Mouse (Mus musculus) macrophage (primary cell): ENCODE measurements around the gene St5. TPM values are rescaled to one million over a fixed set of nuclear protein-coding genes. Genes with fewer than 3 reads are reported as not detected.
A peak's percentile ranks its signal among the peaks of the same experiment; 100 is the strongest.

ENCODE experiments used
- H3K27ac ChIP-seq: fragments of 350-480 bp; formaldehyde crosslinking; 2 replicates; pipeline ENCODE4 v1.9.0; 2021
- H3K36me3 ChIP-seq: fragments of 350-480 bp; formaldehyde crosslinking; 2 replicates; pipeline ENCODE4 v1.9.0; 2021; ENCODE audit errors: inconsistent target
- H3K4me3 ChIP-seq: fragments of 350-480 bp; formaldehyde crosslinking; 2 replicates; pipeline ENCODE4 v1.9.0; 2021; ENCODE audit errors: inconsistent target
- H3K79me2 ChIP-seq: fragments of 350-480 bp; formaldehyde crosslinking; 2 replicates; pipeline ENCODE4 v1.9.0; 2021; ENCODE audit errors: inconsistent target
- WGBS: methylation state at CpG from one replicate; pipeline ENCODE4 v1.1.7; 2026; ENCODE audit warnings: inconsistent platforms; ENCODE audit not compliant: missing documents; 5-methylcytosine and 5-hydroxymethylcytosine counted together
- polyA plus RNA-seq: library from polyadenylated mRNA; stranded (reverse); fragments of 250-400 nt; gene quantifications from 3 replicates; pipeline ENCODE4 v1.2.4, GENCODE M21; 2018; ENCODE audit warnings: inconsistent platforms
- total RNA-seq, 78 experiments: library from RNA; depleted of rRNA; stranded (reverse); fragments of 250-400 nt; gene quantifications; 1 replicate in 9 of 78; 2 replicates in 24 of 78; 3 replicates in 43 of 78; 4 replicates in 2 of 78; pipeline ENCODE4 v1.2.4; 2018; ENCODE audit warnings: inconsistent platforms in 56 of 78

The St5 gene
- 10 to 100 TPM in 1 of 26 experiments, 1 to 10 TPM in 19, under 1 TPM in 5, not detected in 1; 0.37 to 10.2 (median 2.6) TPM for total RNA-seq (2018; cell fraction: chromatin; rRNA removed)
- 1 to 10 TPM in 14 of 26 experiments, under 1 TPM in 12; 0.28 to 2.5 (median 1.1) TPM for total RNA-seq (2018; cell fraction: cytosol; rRNA removed)
- total RNA-seq (2018; cell fraction: nucleus; rRNA removed), result 1 to 10 TPM in 20 of 26 experiments, under 1 TPM in 6; 0.33 to 8.6 (median 2.2) TPM
- 0.98 to 1.8 TPM (median 1.3 TPM) in 3 replicates for polyA plus RNA-seq

- Histone ChIP-seq H3K27ac (peak within 1 kb of the TSS; percentile 33), H3K36me3 (no peaks in the 10 kb centered on the region), H3K4me3 (peak within 1 kb of the TSS; percentile 72), H3K79me2 (no peaks in the 10 kb centered on the region)
- 3% methylated on average over 59 of the region's 61 CpGs for WGBS
Observed at GRCm38 (mm10) chr7:109703190-109704015, at the start of gene St5, which contains the start of gene Akip1. Gene St5, minus strand, starts transcription at chr7:109703605. Gene Akip1, plus strand, starts transcription at chr7:109703690.

DNA sequence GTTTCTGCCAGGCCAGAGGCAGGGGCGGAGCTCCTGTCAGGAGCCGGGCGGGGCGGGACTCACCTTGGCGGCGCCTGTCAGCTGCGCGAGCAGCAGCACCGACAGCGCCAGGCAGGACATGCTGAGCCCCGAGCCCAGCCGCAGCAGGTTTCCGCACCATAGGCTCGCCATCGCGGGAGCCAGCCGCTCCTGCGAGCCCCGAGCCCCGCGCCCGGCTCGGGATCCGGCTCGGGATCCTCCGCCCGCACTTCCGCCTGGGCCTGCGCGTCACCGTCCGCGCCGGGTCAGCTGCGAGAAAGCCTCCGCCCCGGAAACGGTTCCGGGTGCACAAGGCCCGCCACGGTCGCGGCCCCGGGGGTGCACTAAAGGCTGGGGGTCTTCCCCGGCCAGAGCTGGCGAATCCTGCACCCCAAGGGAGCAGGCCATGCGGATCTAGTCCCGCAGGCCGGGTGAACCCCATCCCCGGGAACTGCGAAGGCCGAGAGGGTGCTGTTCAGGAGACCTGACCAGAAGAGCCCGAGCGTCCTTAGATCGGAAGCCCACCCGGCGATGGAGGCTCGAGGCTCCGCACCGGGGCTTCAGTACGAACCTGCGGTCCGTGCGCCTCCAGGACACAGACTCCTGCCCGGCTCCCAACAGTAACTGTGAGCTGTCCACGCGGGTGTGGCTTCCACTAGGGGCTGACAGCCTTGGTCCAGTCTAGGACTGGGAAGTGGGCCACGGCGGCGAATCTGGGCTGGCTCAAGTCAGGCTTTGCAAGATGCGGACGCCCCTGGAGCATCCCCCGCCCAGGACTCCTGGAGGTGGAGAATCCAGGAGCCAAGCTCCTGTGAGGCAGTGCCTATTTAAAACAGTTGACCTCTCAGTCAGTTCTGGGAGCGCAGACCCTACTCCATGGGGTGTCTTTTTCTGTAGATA is 48.9 kb upstream of the St5 start, which contains the start of gene Tmem9b:
Gene Tmem9b (minus strand): TSS at position 868 of the 918 bp plus-strand sequence.
- Histone ChIP-seq H3K36me3 (peaks cover 3% of the 10 kb centered on the region; the same call in 1 of the 2 replicates), H3K79me2 (peaks cover 59% of the 10 kb centered on the region), H3K27ac (peak within 1 kb of the TSS; percentile 76), H3K4me3 (peak within 1 kb of the TSS; percentile 95)
- under 1% methylated on average over 74 of the region's 74 CpGs for WGBS

DNA sequence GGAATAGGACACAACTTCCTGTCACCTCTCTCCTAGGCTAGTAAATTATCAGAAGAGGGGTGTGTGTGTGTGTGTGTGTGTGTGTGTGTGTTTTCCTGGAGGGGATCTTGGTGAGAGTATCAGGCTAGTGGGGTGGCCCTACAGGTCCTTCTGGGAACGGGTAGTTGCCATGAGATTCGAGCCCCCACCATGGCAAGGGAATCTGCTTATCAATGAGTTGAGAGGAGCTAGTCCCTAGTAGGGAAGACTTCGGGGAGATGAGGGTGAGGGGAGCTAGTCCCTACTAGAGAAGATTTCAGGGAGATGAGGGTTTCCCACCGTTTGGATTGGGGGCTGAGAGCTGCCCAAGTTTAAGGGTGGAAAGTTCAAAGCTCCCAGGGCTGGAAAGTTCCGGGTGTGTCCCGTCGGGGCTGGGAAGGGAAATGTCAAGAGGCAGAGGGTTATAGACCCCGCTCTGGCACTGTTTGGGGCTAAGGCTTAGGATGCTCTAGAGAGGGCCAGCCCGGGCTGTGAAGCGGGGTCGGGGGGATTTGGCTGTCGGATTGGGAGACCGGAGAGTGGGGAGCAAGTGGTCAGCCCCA is 48.1 kb upstream of the St5 start:
- 6% methylated on average over 13 of the region's 13 CpGs for WGBS
- Histone ChIP-seq H3K79me2 (peaks cover 65% of the 10 kb centered on the region), H3K27ac (peak overlapping the region; percentile 55), H3K36me3 (peaks cover 8% of the 10 kb centered on the region; the same call in 1 of the 2 replicates), H3K4me3 (peak overlapping the region; percentile 95)

DNA sequence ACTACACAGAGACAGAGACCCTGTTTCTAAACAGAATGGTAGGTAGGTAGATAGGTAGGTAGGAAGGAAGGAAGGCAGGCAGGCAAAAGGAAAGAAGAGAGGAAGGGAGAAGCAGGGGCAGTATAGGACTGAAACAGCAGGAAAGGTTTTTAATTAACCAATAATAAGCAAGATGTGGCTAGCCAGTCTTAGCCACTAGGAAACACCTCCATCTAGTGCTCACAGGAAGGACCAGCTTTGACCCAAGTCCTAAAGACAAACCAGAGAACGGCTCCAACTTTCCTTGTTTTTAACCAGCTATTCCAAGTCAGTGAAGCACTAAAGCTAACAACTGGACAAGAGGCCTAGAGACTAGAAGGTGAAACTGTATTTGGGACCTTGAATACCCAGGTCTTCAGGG is 44.3 kb upstream of the St5 start:
- WGBS, result 92% methylated on average over 1 of the region's 1 CpGs
- Histone ChIP-seq H3K27ac (no peak overlapping the region), H3K79me2 (peaks cover 56% of the 10 kb centered on the region), H3K4me3 (no peak overlapping the region), H3K36me3 (peaks cover 43% of the 10 kb centered on the region)

DNA sequence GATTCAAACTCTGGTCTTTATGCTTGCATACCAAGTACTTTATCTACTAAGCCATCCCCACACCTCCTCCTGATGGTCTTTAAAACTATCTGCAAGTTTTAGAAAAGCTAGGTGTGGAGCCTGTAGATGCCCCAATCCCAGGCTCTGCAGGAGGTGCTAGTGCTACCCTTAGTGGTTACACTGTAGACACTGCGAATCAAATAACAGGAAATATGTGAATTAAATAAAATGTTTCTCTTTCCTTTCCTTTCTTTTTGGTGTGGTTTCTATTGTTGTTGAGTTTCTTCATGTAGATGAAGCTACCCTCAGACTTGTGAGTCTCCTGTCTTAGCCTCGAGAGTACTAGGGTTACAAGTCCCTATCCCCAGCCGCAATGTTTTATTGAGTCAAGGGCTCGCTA is 38.3 kb upstream of the St5 start:
- WGBS, result 94% methylated on average over 4 of the region's 4 CpGs

GRCm38 (mm10) chr7:109741060-109741459 is 37.7 kb upstream of the St5 start:
- no peak overlapping the region for H3K4me3 ChIP-seq
- 100% methylated on average over 1 of the region's 1 CpGs for WGBS
- no peak overlapping the region for H3K27ac ChIP-seq
- no peaks in the 10 kb centered on the region for H3K79me2 ChIP-seq
- peaks cover 77% of the 10 kb centered on the region for H3K36me3 ChIP-seq

More for the DNA sequence above, 38.3 kb upstream of the St5 start:
- H3K79me2 ChIP-seq, result no peaks in the 10 kb centered on the region; the same call in 1 of the 2 replicates
- H3K27ac ChIP-seq, result no peak overlapping the region
- H3K36me3 ChIP-seq, result peaks cover 77% of the 10 kb centered on the region
- no peak overlapping the region for H3K4me3 ChIP-seq

- Histone ChIP-seq H3K79me2 (no peaks in the 10 kb centered on the region), H3K4me3 (no peak overlapping the region), H3K36me3 (peaks cover 70% of the 10 kb centered on the region), H3K27ac (no peak overlapping the region)
- 91% methylated on average over 5 of the region's 5 CpGs for WGBS
Observed at GRCm38 (mm10) chr7:109739822-109740370, 36.5 kb upstream of the St5 start.

GRCm38 (mm10) chr7:109734806-109735205 is 31.4 kb upstream of the St5 start:
- Histone ChIP-seq H3K79me2 (no peaks in the 10 kb centered on the region), H3K27ac (no peak overlapping the region), H3K36me3 (peaks cover 25% of the 10 kb centered on the region; the same call in 1 of the 2 replicates), H3K4me3 (no peak overlapping the region)
- WGBS, result 92% methylated on average over 4 of the region's 4 CpGs

DNA sequence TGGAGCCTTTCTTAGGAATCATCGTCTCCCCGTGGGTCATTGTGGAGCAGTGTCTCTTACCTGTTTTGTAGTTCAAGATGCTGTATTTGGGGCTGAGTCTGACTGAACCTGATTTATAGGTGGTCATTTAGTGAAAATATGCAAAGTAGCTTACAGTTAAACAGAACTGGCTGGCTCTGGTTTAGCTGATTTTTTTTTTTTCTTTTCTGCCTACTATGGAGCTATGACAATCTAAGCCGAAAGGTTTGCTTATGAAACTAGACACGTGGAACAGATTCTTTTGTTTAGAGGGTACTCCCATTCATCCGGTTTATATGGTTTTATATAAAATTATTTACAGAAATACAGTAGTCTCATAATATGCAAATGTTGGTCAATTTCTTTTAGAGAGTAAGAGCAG is 28.2 kb upstream of the St5 start, which contains the start of gene Ascl3:
Gene Ascl3 (minus strand): TSS at position 101 of the 400 bp plus-strand sequence.
- no peak within 1 kb of the TSS for H3K27ac ChIP-seq
- 94% methylated on average over 5 of the region's 5 CpGs for WGBS
- no peak within 1 kb of the TSS for H3K4me3 ChIP-seq
- peaks cover 8% of the 10 kb centered on the region; the same call in 1 of the 2 replicates for H3K36me3 ChIP-seq
- H3K79me2 ChIP-seq, result no peaks in the 10 kb centered on the region

GRCm38 (mm10) chr7:109723697-109724096 is 20.3 kb upstream of the St5 start, which contains the start of gene BC051019:
Gene BC051019, minus strand, starts transcription at chr7:109723850.
- Histone ChIP-seq H3K36me3 (no peaks in the 10 kb centered on the region), H3K79me2 (no peaks in the 10 kb centered on the region), H3K4me3 (no peak within 1 kb of the TSS), H3K27ac (no peak within 1 kb of the TSS)
- 98% methylated on average over 5 of the region's 5 CpGs for WGBS

DNA sequence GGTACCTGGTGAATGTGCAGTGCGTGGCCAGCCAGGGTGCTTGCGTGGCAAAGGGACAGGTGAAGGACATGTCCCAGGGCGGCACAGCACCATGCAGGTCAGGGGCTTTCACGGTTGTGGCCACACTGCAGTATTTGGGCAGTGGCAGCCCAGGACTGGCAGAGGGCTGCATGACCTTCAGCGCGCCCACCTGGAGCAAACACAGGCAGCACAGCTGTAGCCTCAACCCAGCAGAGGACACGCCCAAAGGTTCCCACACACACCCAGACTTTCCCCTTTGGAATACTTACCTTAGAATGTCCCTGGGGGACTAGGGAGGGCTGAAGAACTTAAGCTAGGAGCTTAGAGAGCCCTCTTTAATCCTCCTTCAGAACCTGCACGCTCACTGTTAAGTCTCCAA is 19.7 kb upstream of the St5 start:
- Histone ChIP-seq H3K4me3 (no peak overlapping the region), H3K27ac (no peak overlapping the region), H3K36me3 (no peaks in the 10 kb centered on the region), H3K79me2 (no peaks in the 10 kb centered on the region)
- 96% methylated on average over 8 of the region's 8 CpGs for WGBS

DNA sequence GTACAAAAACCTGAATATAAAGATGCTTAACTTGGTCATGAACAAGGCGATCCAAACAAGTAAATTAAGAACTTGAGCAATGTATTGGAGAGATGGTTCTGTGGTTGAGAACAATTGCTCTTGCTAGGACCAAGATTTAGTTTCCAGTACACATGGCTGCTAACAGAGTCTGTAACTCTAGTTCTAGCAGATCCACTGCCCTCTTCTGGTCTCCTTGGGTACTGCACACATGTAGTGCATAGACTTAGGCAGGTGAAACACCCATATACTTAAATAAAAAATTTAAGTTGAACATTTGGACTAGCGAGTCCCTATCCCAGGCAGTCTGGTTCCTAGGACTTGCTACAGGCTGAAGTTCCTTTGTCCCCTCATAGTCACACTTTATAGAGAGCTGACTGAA is 19.2 kb upstream of the St5 start:
- no peak overlapping the region for H3K4me3 ChIP-seq
- WGBS, result 83% methylated on average over 2 of the region's 2 CpGs
- H3K36me3 ChIP-seq, result no peaks in the 10 kb centered on the region
- no peak overlapping the region for H3K27ac ChIP-seq
- H3K79me2 ChIP-seq, result no peaks in the 10 kb centered on the region

DNA sequence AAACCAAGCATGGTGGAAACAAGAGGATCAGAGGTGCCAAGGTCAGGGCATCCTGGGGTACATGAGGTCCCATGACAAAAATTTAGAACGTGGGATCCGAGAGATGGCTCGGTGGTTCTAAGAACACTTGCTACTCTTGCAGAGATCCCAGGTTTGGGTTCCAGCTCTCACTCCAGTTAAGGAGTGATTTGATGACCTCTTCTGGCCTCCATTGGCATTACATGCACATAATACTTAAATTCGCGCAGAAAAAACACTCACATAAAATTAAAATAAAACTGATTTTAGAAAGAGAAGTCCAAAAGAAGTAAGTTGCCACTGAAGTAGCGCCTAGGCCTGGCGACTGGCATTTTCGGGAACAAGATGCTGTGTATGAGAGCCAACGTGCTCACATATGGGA is 15.9 kb upstream of the St5 start:
- 65% methylated on average over 9 of the region's 9 CpGs for WGBS
- H3K27ac ChIP-seq, result no peak overlapping the region
- no peaks in the 10 kb centered on the region for H3K79me2 ChIP-seq
- H3K36me3 ChIP-seq, result no peaks in the 10 kb centered on the region
- no peak overlapping the region for H3K4me3 ChIP-seq
